ENCODE assay signal across 18 mouse cellular contexts in genomic region chr5:66614940-66615339, GRCm38 (mm10). TPM values are rescaled to one million over a fixed set of nuclear protein-coding genes. Genes with fewer than 3 reads are reported as not detected.
DNase-seq lines count a peak whose midpoint lies in the region; ATAC-seq and TF ChIP-seq lines count a peak whose summit lies in the region.
"Had no signal": no experiment of that assay in that cellular context is flagged by ENCODE, and none has a peak within 500 bp of the region (broad histone marks: within the 10 kb centered on the region; RNA-seq: fewer than 3 reads in every experiment).

No protein-coding gene starts in this region.

- WGBS in heart, embryonic 12.5 days = 60% methylated on average over 4 of the region's 4 CpGs
- WGBS in intestine, embryonic 16.5 days = 63% methylated on average over 4 of the region's 4 CpGs
- 61% methylated on average over 4 of the region's 4 CpGs for WGBS in intestine, embryonic 15.5 days
- 45% methylated on average over 4 of the region's 4 CpGs for WGBS in lung, postnatal 0 days
- 38% methylated on average over 4 of the region's 4 CpGs for WGBS in large intestine, adult 2 months

- no peak overlapping the region for H3K4me2 ChIP-seq in heart, embryonic 12.5 days
- H3K4me2 ChIP-seq in intestine, embryonic 16.5 days (ENCODE audit: low read depth, low read length) = no peak overlapping the region
- H3K4me2 ChIP-seq in intestine, embryonic 15.5 days (replicated peaks) = no peak overlapping the region
- H3K4me2 ChIP-seq in lung, postnatal 0 days (replicated peaks; ENCODE audit: low read depth, low read length) = no peak overlapping the region; the same call in 1 of the 2 replicates
- H3K4me2 ChIP-seq: forebrain, embryonic 13.5 days had no signal

- H3K27me3 ChIP-seq in heart, embryonic 12.5 days (replicated peaks) = no peaks in the 10 kb centered on the region
- H3K27me3 ChIP-seq in intestine, embryonic 16.5 days (replicated peaks; ENCODE audit: control insufficient read depth, insufficient read depth, low read length) = no peaks in the 10 kb centered on the region
- H3K27me3 ChIP-seq in intestine, embryonic 15.5 days (replicated peaks) = no peaks in the 10 kb centered on the region
- no peaks in the 10 kb centered on the region for H3K27me3 ChIP-seq in lung, postnatal 0 days (replicated peaks; ENCODE audit: insufficient read depth, low read length)
- H3K27me3 ChIP-seq: forebrain, embryonic 13.5 days; neural tube, embryonic 12.5 days had no signal

- TF ChIP-seq CTCF in lung, postnatal 0 days (IDR thresholded peaks at IDR 0.05) = no peak; the same call in 1 of the 2 replicates

- no peak overlapping the region for H3K9ac ChIP-seq in heart, embryonic 12.5 days
- H3K9ac ChIP-seq in intestine, embryonic 16.5 days (ENCODE audit: low read depth, low read length) = no peak overlapping the region
- no peak overlapping the region for H3K9ac ChIP-seq in intestine, embryonic 15.5 days
- no peak overlapping the region for H3K9ac ChIP-seq in lung, postnatal 0 days (replicated peaks; ENCODE audit: low read depth)
- H3K9ac ChIP-seq: forebrain, embryonic 13.5 days; liver, embryonic 14.5 days; neural tube, embryonic 12.5 days had no signal

- no peak overlapping the region for H3K4me3 ChIP-seq in heart, embryonic 12.5 days
- H3K4me3 ChIP-seq in intestine, embryonic 16.5 days (ENCODE audit: low read length) = no peak overlapping the region
- no peak overlapping the region for H3K4me3 ChIP-seq in intestine, embryonic 15.5 days (replicated peaks)
- no peak overlapping the region for H3K4me3 ChIP-seq in lung, postnatal 0 days (ENCODE audit: low read depth, low read length)
- H3K4me3 ChIP-seq: forebrain, embryonic 13.5 days; limb, embryonic 10.5 days; neural tube, embryonic 12.5 days had no signal

- TF ChIP-seq EP300 in lung, postnatal 0 days (IDR thresholded peaks at IDR 0.05) = no peak

- peak; percentile 94 for DNase-seq in heart, adult 11 months
- peak; percentile 44 for DNase-seq in lung, postnatal 0 days (ENCODE audit: low spot score)
- DNase-seq in lung, postnatal 4 days = no peak
- peak; percentile 18 for DNase-seq in large intestine, adult 2 months (ENCODE audit: low read depth, low spot score)
- DNase-seq in layer of hippocampus, postnatal 25 days (ENCODE audit: extremely low spot score in 1 of 2, low spot score in 1 of 2) = no peak
- DNase-seq: adrenal gland, adult 2 months; cerebellum, adult 11 months; cerebellum, postnatal 14 days; embryo, embryonic 11 days; right cerebral cortex, postnatal 25 days had no signal

- no peak for ATAC-seq in heart, embryonic 12.5 days (ENCODE audit: insufficient number of reproducible peaks, low FRiP score)
- ATAC-seq in intestine, embryonic 16.5 days = no peak
- no peak for ATAC-seq in intestine, embryonic 15.5 days
- ATAC-seq in lung, postnatal 0 days = no peak
- ATAC-seq: forebrain, embryonic 13.5 days had no signal

- no peaks in the 10 kb centered on the region for H3K9me3 ChIP-seq in heart, embryonic 12.5 days (replicated peaks)
- no peaks in the 10 kb centered on the region for H3K9me3 ChIP-seq in intestine, embryonic 16.5 days (ENCODE audit: control insufficient read depth, low read length)
- no peaks in the 10 kb centered on the region for H3K9me3 ChIP-seq in intestine, embryonic 15.5 days
- H3K9me3 ChIP-seq in lung, postnatal 0 days (ENCODE audit: low read length) = no peaks in the 10 kb centered on the region
- H3K9me3 ChIP-seq: forebrain, embryonic 13.5 days; limb, embryonic 10.5 days; neural tube, embryonic 12.5 days had no signal

- H3K4me1 ChIP-seq in heart, embryonic 12.5 days (replicated peaks) = peaks cover 64% of the 10 kb centered on the region
- peaks cover 31% of the 10 kb centered on the region for H3K4me1 ChIP-seq in intestine, embryonic 16.5 days (ENCODE audit: control insufficient read depth, insufficient read depth, low read length)
- peaks cover 16% of the 10 kb centered on the region for H3K4me1 ChIP-seq in intestine, embryonic 15.5 days (replicated peaks)
- H3K4me1 ChIP-seq in lung, postnatal 0 days (ENCODE audit: insufficient read depth, low read depth, low read length) = peaks cover 46% of the 10 kb centered on the region; the same call in 1 of the 2 replicates

- no peaks in the 10 kb centered on the region for H3K36me3 ChIP-seq in heart, embryonic 12.5 days
- no peaks in the 10 kb centered on the region for H3K36me3 ChIP-seq in intestine, embryonic 16.5 days (ENCODE audit: control insufficient read depth, insufficient read depth, low read length)
- no peaks in the 10 kb centered on the region for H3K36me3 ChIP-seq in intestine, embryonic 15.5 days
- H3K36me3 ChIP-seq in lung, postnatal 0 days (ENCODE audit: insufficient read depth, low read length) = no peaks in the 10 kb centered on the region
- H3K36me3 ChIP-seq: limb, embryonic 10.5 days; neural tube, embryonic 12.5 days had no signal

- no peak overlapping the region for H3K27ac ChIP-seq in heart, embryonic 12.5 days (ENCODE audit: poor library complexity, severe bottlenecking)
- 0 out of 2 replicates have a peak overlapping the region, but pooled peaks have one; percentile 14 for H3K27ac ChIP-seq in intestine, embryonic 16.5 days (ENCODE audit: low read length)
- H3K27ac ChIP-seq in intestine, embryonic 15.5 days = no peak overlapping the region
- H3K27ac ChIP-seq in lung, postnatal 0 days (ENCODE audit: low read length) = 0 out of 2 replicates have a peak overlapping the region, but pooled peaks have one; percentile 29
- H3K27ac ChIP-seq: forebrain, embryonic 13.5 days; liver, embryonic 14.5 days; neural tube, embryonic 12.5 days; stomach, postnatal 0 days had no signal

RNA-seq across cellular contexts. Expression of gene Apbb2, which starts 3.6 kb away (rescaled TPM):
- 30.7 and 32.1 TPM in 2 replicates for polyA plus RNA-seq in heart, embryonic 12.5 days (2016; fragmentation: Nextera tagmentation; extraction: Ambion mirVana)
- polyA plus RNA-seq in intestine, embryonic 16.5 days (2015; fragmentation: Nextera tagmentation; extraction: Ambion mirVana) = 31.2 and 32.8 TPM in 2 replicates
- polyA plus RNA-seq in intestine, embryonic 15.5 days (2015; fragmentation: Nextera tagmentation; extraction: Ambion mirVana) = 32.0 and 35.4 TPM in 2 replicates
- polyA plus RNA-seq in lung, postnatal 0 days (2015; fragmentation: Nextera tagmentation; extraction: Ambion mirVana) = 48.9 and 50.4 TPM in 2 replicates
- 4.7 and 11.1 TPM in 2 replicates for polyA plus RNA-seq in large intestine, adult 2 months (2012; rRNA removed)
- total RNA-seq in layer of hippocampus, postnatal 25 days (2021) = 10 to 100 TPM; 53.4 to 57.1 TPM

Comparison
In these comparisons a context has a peak if more than half of its experiments do, and no peak if none do; other contexts are left out.
1. DNase-seq: peak in heart, adult 11 months (single experiment), lung, postnatal 0 days (single experiment) and large intestine, adult 2 months (single experiment); none in lung, postnatal 4 days (0 of 2) and layer of hippocampus, postnatal 25 days (0 of 2).
2. H3K27ac ChIP-seq: peak in intestine, embryonic 16.5 days (single experiment) and lung, postnatal 0 days (single experiment); none in heart, embryonic 12.5 days (single experiment) and intestine, embryonic 15.5 days (single experiment).